Mouse (Mus musculus): ENCODE data around the gene Lrrc20. TPM values are rescaled to one million over a fixed set of nuclear protein-coding genes. Genes with fewer than 3 reads are reported as not detected.

Gene Lrrc20
- total and polyA plus RNA-seq, 3 experiments: 29.9 to 38.9 (median 32.0) TPM

- TF ChIP-seq EP300 (IDR thresholded peaks at IDR 0.05; ENCODE audit: insufficient read depth, low read depth, low read length) (no peak), CTCF (IDR thresholded peaks at IDR 0.05) (no peak), POLR2A (IDR thresholded peaks at IDR 0.05; ENCODE audit: insufficient read depth, low read depth, low read length) (no peak)
- DNase-seq: no peak
- WGBS: 90% methylated on average over 8 of the region's 8 CpGs
- Histone ChIP-seq H3K27ac (no peak overlapping the region), H3K9ac (ENCODE audit: low read depth, low read length) (no peak overlapping the region), H3K27me3 (ENCODE audit: control insufficient read depth, insufficient read depth, low read length) (no peaks in the 10 kb centered on the region), H3K4me3 (no peak overlapping the region), H3K79me2 (replicated peaks; ENCODE audit: control insufficient read depth, insufficient read depth, low read length) (no peaks in the 10 kb centered on the region), H3K4me1 (ENCODE audit: control insufficient read depth, insufficient read depth, low read length) (no peaks in the 10 kb centered on the region), H3K36me3 (ENCODE audit: control insufficient read depth, insufficient read depth, low read length) (no peaks in the 10 kb centered on the region)
- intact Hi-C loops (cut with DNase I): no loop called here
These were observed 74.5 kb downstream of the Lrrc20 start for GRCm38 (mm10) chr10:61550106-61550505.

- H3K27ac ChIP-seq: no peak overlapping the region
- TF ChIP-seq POLR2A (IDR thresholded peaks at IDR 0.05; ENCODE audit: insufficient read depth, low read depth, low read length): no peak
- no peak for TF ChIP-seq EP300 (IDR thresholded peaks at IDR 0.05; ENCODE audit: insufficient read depth, low read depth, low read length)
- no peak for TF ChIP-seq CTCF (IDR thresholded peaks at IDR 0.05)
- H3K36me3 ChIP-seq (ENCODE audit: control insufficient read depth, insufficient read depth, low read length): no peaks in the 10 kb centered on the region
- intact Hi-C loops (cut with DNase I): no loop called here
- peaks cover 1% of the 10 kb centered on the region; the same call in 1 of the 2 replicates for H3K4me1 ChIP-seq (ENCODE audit: control insufficient read depth, insufficient read depth, low read length)
- 75% methylated on average over 6 of the region's 6 CpGs for WGBS
- no peaks in the 10 kb centered on the region for H3K79me2 ChIP-seq (replicated peaks; ENCODE audit: control insufficient read depth, insufficient read depth, low read length)
- H3K4me3 ChIP-seq: no peak overlapping the region
- no peak overlapping the region for H3K9ac ChIP-seq (ENCODE audit: low read depth, low read length)
- H3K27me3 ChIP-seq (ENCODE audit: control insufficient read depth, insufficient read depth, low read length): no peaks in the 10 kb centered on the region
- DNase-seq: no peak
These were observed 79.6 kb downstream of the Lrrc20 start for GRCm38 (mm10) chr10:61555155-61555554.

- no peaks in the 10 kb centered on the region for H3K79me2 ChIP-seq (replicated peaks; ENCODE audit: control insufficient read depth, insufficient read depth, low read length)
- TF ChIP-seq CTCF (IDR thresholded peaks at IDR 0.05): no peak
- TF ChIP-seq EP300 (IDR thresholded peaks at IDR 0.05; ENCODE audit: insufficient read depth, low read depth, low read length): no peak
- no peak for TF ChIP-seq POLR2A (IDR thresholded peaks at IDR 0.05; ENCODE audit: insufficient read depth, low read depth, low read length)
- H3K9ac ChIP-seq (ENCODE audit: low read depth, low read length): no peak overlapping the region
- WGBS: 89% methylated on average over 2 of the region's 2 CpGs
- intact Hi-C loops (cut with DNase I): no loop called here
- peaks cover 1% of the 10 kb centered on the region; the same call in 1 of the 2 replicates for H3K4me1 ChIP-seq (ENCODE audit: control insufficient read depth, insufficient read depth, low read length)
- no peak overlapping the region for H3K4me3 ChIP-seq
- H3K27ac ChIP-seq: no peak overlapping the region
- no peak for DNase-seq
- no peaks in the 10 kb centered on the region for H3K36me3 ChIP-seq (ENCODE audit: control insufficient read depth, insufficient read depth, low read length)
- H3K27me3 ChIP-seq (ENCODE audit: control insufficient read depth, insufficient read depth, low read length): no peaks in the 10 kb centered on the region
These were observed 83.0 kb downstream of the Lrrc20 start for GRCm38 (mm10) chr10:61558631-61559030.

GRCm38 (mm10) chr10:61559544-61559943, 83.9 kb downstream of the Lrrc20 start:
- intact Hi-C loops (cut with DNase I): no loop called here
- no peaks in the 10 kb centered on the region for H3K27me3 ChIP-seq (ENCODE audit: control insufficient read depth, insufficient read depth, low read length)
- TF ChIP-seq POLR2A (IDR thresholded peaks at IDR 0.05; ENCODE audit: insufficient read depth, low read depth, low read length): no peak
- TF ChIP-seq EP300 (IDR thresholded peaks at IDR 0.05; ENCODE audit: insufficient read depth, low read depth, low read length): no peak
- no peak for TF ChIP-seq CTCF (IDR thresholded peaks at IDR 0.05)

GRCm38 (mm10) chr10:61563550-61563949, 87.9 kb downstream of the Lrrc20 start:
- Histone ChIP-seq H3K4me1 (ENCODE audit: control insufficient read depth, insufficient read depth, low read length) (peaks cover 1% of the 10 kb centered on the region; the same call in 1 of the 2 replicates), H3K4me3 (no peak overlapping the region), H3K9ac (ENCODE audit: low read depth, low read length) (no peak overlapping the region), H3K27ac (no peak overlapping the region), H3K36me3 (ENCODE audit: control insufficient read depth, insufficient read depth, low read length) (no peaks in the 10 kb centered on the region), H3K27me3 (ENCODE audit: control insufficient read depth, insufficient read depth, low read length) (no peaks in the 10 kb centered on the region), H3K79me2 (replicated peaks; ENCODE audit: control insufficient read depth, insufficient read depth, low read length) (no peaks in the 10 kb centered on the region)
- 78% methylated on average over 9 of the region's 9 CpGs for WGBS
- no peak for DNase-seq
- no peak for TF ChIP-seq EP300 (IDR thresholded peaks at IDR 0.05; ENCODE audit: insufficient read depth, low read depth, low read length)
- no peak for TF ChIP-seq CTCF (IDR thresholded peaks at IDR 0.05)
- TF ChIP-seq POLR2A (IDR thresholded peaks at IDR 0.05; ENCODE audit: insufficient read depth, low read depth, low read length): no peak
- intact Hi-C loops (cut with DNase I): no loop called here

More at GRCm38 (mm10) chr10:61559544-61559943, 83.9 kb downstream of the Lrrc20 start:
- DNase-seq: no peak
- peaks cover 1% of the 10 kb centered on the region; the same call in 1 of the 2 replicates for H3K4me1 ChIP-seq (ENCODE audit: control insufficient read depth, insufficient read depth, low read length)
- H3K9ac ChIP-seq (ENCODE audit: low read depth, low read length): no peak overlapping the region
- H3K4me3 ChIP-seq: no peak overlapping the region
- no peaks in the 10 kb centered on the region for H3K79me2 ChIP-seq (replicated peaks; ENCODE audit: control insufficient read depth, insufficient read depth, low read length)
- no peaks in the 10 kb centered on the region for H3K36me3 ChIP-seq (ENCODE audit: control insufficient read depth, insufficient read depth, low read length)
- H3K27ac ChIP-seq: no peak overlapping the region

GRCm38 (mm10) chr10:61564408-61564807, 88.8 kb downstream of the Lrrc20 start:
- no peak overlapping the region for H3K27ac ChIP-seq
- TF ChIP-seq EP300 (IDR thresholded peaks at IDR 0.05; ENCODE audit: insufficient read depth, low read depth, low read length) (no peak), POLR2A (IDR thresholded peaks at IDR 0.05; ENCODE audit: insufficient read depth, low read depth, low read length) (no peak)
- no peak overlapping the region for H3K9ac ChIP-seq (ENCODE audit: low read depth, low read length)
- H3K36me3 ChIP-seq (ENCODE audit: control insufficient read depth, insufficient read depth, low read length): no peaks in the 10 kb centered on the region
- no peak for DNase-seq
- intact Hi-C loops (cut with DNase I): no loop called here
- WGBS: 82% methylated on average over 4 of the region's 4 CpGs
- no peaks in the 10 kb centered on the region for H3K4me1 ChIP-seq (ENCODE audit: control insufficient read depth, insufficient read depth, low read length)
- H3K79me2 ChIP-seq (replicated peaks; ENCODE audit: control insufficient read depth, insufficient read depth, low read length): no peaks in the 10 kb centered on the region
- H3K4me3 ChIP-seq: no peak overlapping the region
- no peaks in the 10 kb centered on the region for H3K27me3 ChIP-seq (ENCODE audit: control insufficient read depth, insufficient read depth, low read length)
